Mouse (Mus musculus): ENCODE data around the gene Mob1b. TPM values are rescaled to one million over a fixed set of nuclear protein-coding genes. Genes with fewer than 3 reads are reported as not detected.

Mob1b gene
- polyA plus RNA-seq, 1 experiment from 2014 or later, result 11.9 TPM

GRCm38 (mm10) chr5:88793676-88794075, 73.0 kb downstream of the Mob1b start:
- Histone ChIP-seq H3K27me3 (no peaks in the 10 kb centered on the region), H3K9ac (no peak overlapping the region), H3K36me3 (no peaks in the 10 kb centered on the region), H3K4me2 (no peak overlapping the region), H3K4me1 (peaks cover 4% of the 10 kb centered on the region; the same call in 1 of the 2 replicates), H3K27ac (no peak overlapping the region), H3K4me3 (no peak overlapping the region), H3K9me3 (no peaks in the 10 kb centered on the region)
- ATAC-seq (ENCODE audit: borderline replicate concordance, extremely low read depth, low FRiP score, low TSS enrichment), result no peak
- WGBS, result 80% methylated on average over 3 of the region's 3 CpGs

- no peaks in the 10 kb centered on the region for H3K36me3 ChIP-seq
- no peaks in the 10 kb centered on the region for H3K9me3 ChIP-seq
- H3K27ac ChIP-seq, result no peak overlapping the region
- peaks cover 4% of the 10 kb centered on the region; the same call in 1 of the 2 replicates for H3K4me1 ChIP-seq
- ATAC-seq (ENCODE audit: borderline replicate concordance, extremely low read depth, low FRiP score, low TSS enrichment), result no peak
- H3K4me2 ChIP-seq, result no peak overlapping the region
- WGBS, result 36% methylated on average over 9 of the region's 9 CpGs
- no peak overlapping the region for H3K9ac ChIP-seq
- no peak overlapping the region for H3K4me3 ChIP-seq
- H3K27me3 ChIP-seq, result no peaks in the 10 kb centered on the region
Measured at GRCm38 (mm10) chr5:88795910-88796584, 75.4 kb downstream of the Mob1b start.

- H3K27ac ChIP-seq, result no peak overlapping the region
- no peak overlapping the region for H3K4me3 ChIP-seq
- H3K4me1 ChIP-seq, result peaks cover 4% of the 10 kb centered on the region; the same call in 1 of the 2 replicates
Measured at GRCm38 (mm10) chr5:88796588-88796987, 75.9 kb downstream of the Mob1b start.

GRCm38 (mm10) chr5:88797121-88797520, 76.5 kb downstream of the Mob1b start:
- Histone ChIP-seq H3K4me3 (no peak overlapping the region), H3K36me3 (no peaks in the 10 kb centered on the region), H3K4me2 (no peak overlapping the region), H3K9ac (no peak overlapping the region), H3K9me3 (no peaks in the 10 kb centered on the region), H3K27ac (no peak overlapping the region), H3K27me3 (no peaks in the 10 kb centered on the region), H3K4me1 (peaks cover 4% of the 10 kb centered on the region; the same call in 1 of the 2 replicates)
- ATAC-seq (ENCODE audit: borderline replicate concordance, extremely low read depth, low FRiP score, low TSS enrichment), result no peak
- 49% methylated on average over 6 of the region's 6 CpGs for WGBS

More at GRCm38 (mm10) chr5:88796588-88796987, 75.9 kb downstream of the Mob1b start:
- Histone ChIP-seq H3K36me3 (no peaks in the 10 kb centered on the region), H3K9ac (no peak overlapping the region), H3K9me3 (no peaks in the 10 kb centered on the region), H3K27me3 (no peaks in the 10 kb centered on the region), H3K4me2 (no peak overlapping the region)
- 31% methylated on average over 11 of the region's 11 CpGs for WGBS
- ATAC-seq (ENCODE audit: borderline replicate concordance, extremely low read depth, low FRiP score, low TSS enrichment), result no peak

- Histone ChIP-seq H3K4me1 (no peaks in the 10 kb centered on the region), H3K4me3 (no peak overlapping the region), H3K4me2 (no peak overlapping the region), H3K9ac (no peak overlapping the region), H3K27ac (no peak overlapping the region), H3K27me3 (no peaks in the 10 kb centered on the region), H3K36me3 (no peaks in the 10 kb centered on the region), H3K9me3 (no peaks in the 10 kb centered on the region)
- WGBS, result 77% methylated on average over 4 of the region's 4 CpGs
- ATAC-seq (ENCODE audit: borderline replicate concordance, extremely low read depth, low FRiP score, low TSS enrichment), result no peak
Measured at GRCm38 (mm10) chr5:88805616-88806015, 85.0 kb downstream of the Mob1b start.

- Histone ChIP-seq H3K27me3 (no peaks in the 10 kb centered on the region), H3K4me2 (no peak overlapping the region), H3K27ac (no peak overlapping the region), H3K9me3 (no peaks in the 10 kb centered on the region), H3K4me3 (no peak overlapping the region), H3K36me3 (no peaks in the 10 kb centered on the region), H3K4me1 (no peaks in the 10 kb centered on the region), H3K9ac (no peak overlapping the region)
- ATAC-seq (ENCODE audit: borderline replicate concordance, extremely low read depth, low FRiP score, low TSS enrichment), result no peak
- 16% methylated on average over 5 of the region's 5 CpGs for WGBS
Measured at GRCm38 (mm10) chr5:88806278-88806677, 85.6 kb downstream of the Mob1b start.

GRCm38 (mm10) chr5:88807342-88807741, 86.7 kb downstream of the Mob1b start:
- Histone ChIP-seq H3K36me3 (no peaks in the 10 kb centered on the region), H3K4me2 (no peak overlapping the region), H3K4me1 (no peaks in the 10 kb centered on the region), H3K9me3 (no peaks in the 10 kb centered on the region), H3K4me3 (no peak overlapping the region), H3K9ac (no peak overlapping the region), H3K27me3 (no peaks in the 10 kb centered on the region), H3K27ac (no peak overlapping the region)
- ATAC-seq (ENCODE audit: borderline replicate concordance, extremely low read depth, low FRiP score, low TSS enrichment), result no peak
- 22% methylated on average over 9 of the region's 9 CpGs for WGBS

GRCm38 (mm10) chr5:88813188-88813587, 92.5 kb downstream of the Mob1b start:
- no peak for ATAC-seq (ENCODE audit: borderline replicate concordance, extremely low read depth, low FRiP score, low TSS enrichment)
- no peak overlapping the region for H3K4me2 ChIP-seq
- H3K36me3 ChIP-seq, result no peaks in the 10 kb centered on the region
- H3K27ac ChIP-seq, result no peak overlapping the region
- H3K4me3 ChIP-seq, result no peak overlapping the region
- WGBS, result 79% methylated on average over 2 of the region's 2 CpGs
- H3K9ac ChIP-seq, result no peak overlapping the region
- no peaks in the 10 kb centered on the region for H3K4me1 ChIP-seq
- no peaks in the 10 kb centered on the region for H3K27me3 ChIP-seq
- no peaks in the 10 kb centered on the region for H3K9me3 ChIP-seq

Other genes with a start within 250 kb of the Mob1b start
- not detected in 2 replicates for gene Enam, start 232.9 kb upstream of the Mob1b start, polyA plus RNA-seq (2015; fragmentation: Nextera tagmentation; extraction: Ambion mirVana)
- 0.11 TPM in 1 of 2 replicates, not detected in the other for gene Jchain, start 193.0 kb upstream of the Mob1b start, polyA plus RNA-seq (2015; fragmentation: Nextera tagmentation; extraction: Ambion mirVana)
- 65.3 and 66.7 TPM in 2 replicates for gene Utp3, start 166.4 kb upstream of the Mob1b start, polyA plus RNA-seq (2015; fragmentation: Nextera tagmentation; extraction: Ambion mirVana)
- gene Rufy3, start 155.8 kb upstream of the Mob1b start, polyA plus RNA-seq (2015; fragmentation: Nextera tagmentation; extraction: Ambion mirVana), result 9.9 and 11.2 TPM in 2 replicates
- gene Grsf1, start 44.7 kb upstream of the Mob1b start, polyA plus RNA-seq (2015; fragmentation: Nextera tagmentation; extraction: Ambion mirVana), result 59.4 and 62.5 TPM in 2 replicates
- 51.5 and 52.4 TPM in 2 replicates for gene Dck, start 44.1 kb downstream of the Mob1b start, polyA plus RNA-seq (2015; fragmentation: Nextera tagmentation; extraction: Ambion mirVana)
- gene Slc4a4, start 166.0 kb downstream of the Mob1b start, polyA plus RNA-seq (2015; fragmentation: Nextera tagmentation; extraction: Ambion mirVana), result 4.8 and 5.4 TPM in 2 replicates